Mouse (Mus musculus): Measurements from ENCODE around the gene Pyy.

The Pyy gene

DNA sequence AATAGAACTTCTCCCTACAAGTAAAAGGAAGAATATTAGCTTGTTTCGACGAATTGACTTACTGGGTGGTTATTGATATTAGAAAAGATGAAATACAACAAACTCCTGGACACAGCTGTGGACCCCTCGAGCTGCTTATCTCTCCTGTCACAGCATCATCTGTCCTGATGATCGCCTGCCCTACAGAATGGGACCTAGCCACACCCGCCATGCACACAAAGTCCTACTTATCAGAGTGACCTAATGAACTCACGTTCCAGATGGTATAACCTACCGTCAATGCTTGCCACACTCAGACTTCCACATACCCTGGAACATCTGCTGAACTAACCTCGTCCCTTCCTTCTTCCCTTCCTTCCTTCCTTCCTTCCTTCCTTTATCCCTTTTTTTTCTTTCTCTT, 8.6 kb upstream of the Pyy start:
- no peak for DNase-seq (ENCODE audit: low read depth, low spot score)
- Histone ChIP-seq H3K27me3 (ENCODE audit: control insufficient read depth, insufficient read depth, low read length, poor library complexity, severe bottlenecking) (no peaks in the 10 kb centered on the region), H3K36me3 (ENCODE audit: control insufficient read depth, insufficient read depth, low read length, poor library complexity, severe bottlenecking) (no peaks in the 10 kb centered on the region)

DNA sequence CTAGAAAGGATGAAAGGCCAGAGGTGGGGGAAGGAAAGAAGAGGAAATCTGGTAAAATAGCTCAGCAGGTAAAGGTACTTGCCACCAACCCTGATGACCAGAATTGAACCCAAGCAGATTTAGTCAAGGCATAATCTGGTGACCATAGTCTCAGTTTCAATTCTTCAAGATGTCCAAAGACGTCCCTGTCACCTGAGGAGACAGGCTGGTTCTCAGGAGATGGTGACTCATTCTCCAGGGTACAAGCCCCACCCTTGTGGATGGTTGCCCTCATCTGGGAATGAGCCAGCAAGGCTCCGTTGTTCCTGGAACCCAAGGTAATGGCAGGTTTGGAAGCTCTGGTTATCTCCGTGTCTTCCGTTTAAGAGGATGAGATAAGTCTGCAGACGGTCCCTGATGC, 3.9 kb upstream of the Pyy start:
- H3K36me3 ChIP-seq (ENCODE audit: control insufficient read depth, insufficient read depth, low read length, poor library complexity, severe bottlenecking), result no peaks in the 10 kb centered on the region
- no peak for DNase-seq (ENCODE audit: low read depth, low spot score)
- H3K27me3 ChIP-seq (ENCODE audit: control insufficient read depth, insufficient read depth, low read length, poor library complexity, severe bottlenecking), result no peaks in the 10 kb centered on the region

DNA sequence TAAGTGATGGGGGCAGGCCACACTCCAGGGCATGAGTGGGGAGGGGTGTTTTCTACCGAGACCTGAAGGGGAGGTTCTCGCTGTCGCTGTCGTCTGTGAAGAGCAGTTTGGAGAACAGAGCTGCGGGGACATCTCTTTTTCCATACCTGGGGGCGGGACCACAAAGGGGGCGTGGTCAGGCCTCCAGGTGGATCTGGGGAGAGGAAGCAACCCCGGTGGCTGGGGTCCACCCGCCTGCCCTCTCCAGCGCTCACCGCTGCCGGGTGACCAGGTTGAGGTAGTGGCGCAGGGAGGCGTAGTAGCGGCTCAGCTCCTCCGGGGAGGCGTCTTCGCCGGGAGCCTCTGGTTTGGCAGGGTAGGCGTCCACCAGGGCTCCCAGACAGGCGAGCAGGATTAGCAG, 721 bp downstream of the Pyy start:
- Histone ChIP-seq H3K27me3 (ENCODE audit: control insufficient read depth, insufficient read depth, low read length, poor library complexity, severe bottlenecking) (no peaks in the 10 kb centered on the region), H3K36me3 (ENCODE audit: control insufficient read depth, insufficient read depth, low read length, poor library complexity, severe bottlenecking) (no peaks in the 10 kb centered on the region)
- DNase-seq (ENCODE audit: low read depth, low spot score), result no peak

DNA sequence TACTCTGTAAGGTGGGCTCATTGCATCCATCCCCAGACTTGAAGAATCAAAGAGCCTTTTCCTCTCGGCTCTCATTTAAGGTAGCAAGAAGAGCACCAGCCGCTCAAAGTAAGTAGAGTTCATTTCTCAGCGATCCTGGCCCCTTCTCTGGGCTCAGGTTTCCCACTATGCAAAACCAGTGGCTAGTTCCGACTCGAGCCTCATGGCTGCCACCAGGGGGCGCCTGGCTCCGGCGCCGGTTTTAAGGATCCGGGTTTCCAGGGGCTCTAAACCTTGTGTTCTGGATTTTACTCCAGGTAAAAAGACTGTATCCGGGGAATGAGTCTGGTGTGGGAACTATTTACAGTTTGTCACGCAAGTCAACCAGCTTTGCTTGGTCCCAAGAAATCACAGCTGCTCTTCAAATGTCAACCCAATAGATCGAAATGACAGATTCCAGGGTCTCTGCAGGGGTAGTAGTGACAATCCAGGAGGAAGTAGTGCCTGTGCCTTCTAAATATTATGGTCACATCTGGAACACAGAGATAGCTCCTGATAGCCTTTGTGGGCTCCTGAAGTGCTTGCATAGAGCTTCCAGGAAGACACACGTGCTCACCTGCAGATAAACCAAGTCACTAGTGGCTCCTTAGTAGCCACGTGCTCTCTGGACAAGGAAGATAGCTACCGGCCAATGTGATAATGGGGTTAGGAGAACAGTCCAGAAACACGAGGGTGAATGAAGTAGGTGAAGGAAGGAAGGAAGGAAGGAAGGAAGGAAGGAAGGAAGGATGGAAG, 5.0 kb downstream of the Pyy start:
- peak; percentile 63 for DNase-seq (ENCODE audit: low read depth, low spot score)
- Histone ChIP-seq H3K27me3 (ENCODE audit: control insufficient read depth, insufficient read depth, low read length, poor library complexity, severe bottlenecking) (no peaks in the 10 kb centered on the region), H3K36me3 (ENCODE audit: control insufficient read depth, insufficient read depth, low read length, poor library complexity, severe bottlenecking) (no peaks in the 10 kb centered on the region)

DNA sequence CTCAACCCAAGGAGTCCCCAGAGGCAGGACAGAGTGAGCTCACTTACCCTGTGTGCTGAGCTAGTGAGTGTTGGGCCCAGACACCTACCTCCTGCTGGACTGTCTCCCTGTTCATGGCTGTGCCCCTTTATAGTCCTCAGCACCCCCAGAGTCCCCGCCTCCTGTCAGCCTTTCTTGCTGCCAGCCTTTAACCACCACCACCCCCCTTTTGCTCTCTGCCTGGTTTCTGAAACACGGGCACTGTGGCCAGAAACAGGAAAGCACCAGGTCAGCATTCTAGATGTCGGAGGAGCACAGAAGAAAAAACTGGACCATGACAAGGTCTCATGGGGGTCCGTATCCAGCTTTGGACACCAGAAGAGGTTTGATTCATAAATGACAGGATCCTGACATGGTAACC, 6.4 kb downstream of the Pyy start, which contains the start of gene Ppy:
Ppy (minus strand) TSS at position 101 of the 400 bp plus-strand sequence.
- Histone ChIP-seq H3K27me3 (ENCODE audit: control insufficient read depth, insufficient read depth, low read length, poor library complexity, severe bottlenecking) (no peaks in the 10 kb centered on the region), H3K36me3 (ENCODE audit: control insufficient read depth, insufficient read depth, low read length, poor library complexity, severe bottlenecking) (no peaks in the 10 kb centered on the region)
- no peak for DNase-seq (ENCODE audit: low read depth, low spot score)

DNA sequence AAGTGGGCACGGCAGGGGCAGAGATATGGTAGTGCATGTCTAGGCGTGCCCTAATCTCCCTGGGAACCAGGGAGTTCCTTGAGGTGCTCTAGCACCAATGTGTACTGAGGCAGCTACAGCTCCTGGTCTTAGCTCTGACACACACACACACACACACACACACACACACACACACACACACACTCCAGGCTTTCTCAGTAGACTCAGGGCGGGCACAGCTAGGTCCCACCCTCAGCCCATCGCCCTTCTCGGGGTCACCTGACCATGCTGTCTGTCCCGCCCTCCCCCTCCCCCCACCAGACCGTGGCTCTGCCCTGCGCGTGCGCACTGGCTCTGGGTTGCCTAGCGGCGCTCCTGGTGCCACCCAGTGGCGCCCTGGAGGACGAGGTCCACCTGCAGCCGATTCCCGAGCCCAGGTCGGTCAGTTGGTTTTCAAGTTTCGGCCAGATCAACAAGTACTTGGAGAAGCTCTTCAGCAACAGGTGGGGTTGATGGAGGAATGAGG, 10.7 kb downstream of the Pyy start:
- DNase-seq (ENCODE audit: low read depth, low spot score), result peak; percentile 48
- H3K27me3 ChIP-seq (ENCODE audit: control insufficient read depth, insufficient read depth, low read length, poor library complexity, severe bottlenecking), result no peaks in the 10 kb centered on the region
- no peaks in the 10 kb centered on the region for H3K36me3 ChIP-seq (ENCODE audit: control insufficient read depth, insufficient read depth, low read length, poor library complexity, severe bottlenecking)

DNA sequence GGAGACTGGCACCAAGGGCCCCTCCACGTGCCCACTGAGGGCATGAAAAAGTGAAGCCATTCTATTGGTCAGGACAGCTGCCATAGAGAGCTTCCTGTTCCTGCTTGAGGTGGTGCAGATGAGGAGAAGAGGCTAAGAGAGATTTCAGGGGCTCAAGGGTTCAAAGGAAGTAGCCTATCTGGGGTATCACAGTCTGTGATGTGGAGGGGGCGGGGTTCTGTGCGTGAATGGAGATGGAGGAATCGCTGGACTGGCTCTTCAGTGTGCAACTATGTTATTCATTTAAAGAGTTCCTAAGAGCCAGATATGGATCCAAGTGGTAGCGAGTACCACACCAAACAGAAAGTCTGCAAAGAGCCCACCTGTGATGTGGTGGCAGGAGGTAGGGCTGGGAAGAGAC, 11.2 kb downstream of the Pyy start:
- no peaks in the 10 kb centered on the region for H3K27me3 ChIP-seq (ENCODE audit: control insufficient read depth, insufficient read depth, low read length, poor library complexity, severe bottlenecking)
- DNase-seq (ENCODE audit: low read depth, low spot score), result no peak
- H3K36me3 ChIP-seq (ENCODE audit: control insufficient read depth, insufficient read depth, low read length, poor library complexity, severe bottlenecking), result no peaks in the 10 kb centered on the region

DNA sequence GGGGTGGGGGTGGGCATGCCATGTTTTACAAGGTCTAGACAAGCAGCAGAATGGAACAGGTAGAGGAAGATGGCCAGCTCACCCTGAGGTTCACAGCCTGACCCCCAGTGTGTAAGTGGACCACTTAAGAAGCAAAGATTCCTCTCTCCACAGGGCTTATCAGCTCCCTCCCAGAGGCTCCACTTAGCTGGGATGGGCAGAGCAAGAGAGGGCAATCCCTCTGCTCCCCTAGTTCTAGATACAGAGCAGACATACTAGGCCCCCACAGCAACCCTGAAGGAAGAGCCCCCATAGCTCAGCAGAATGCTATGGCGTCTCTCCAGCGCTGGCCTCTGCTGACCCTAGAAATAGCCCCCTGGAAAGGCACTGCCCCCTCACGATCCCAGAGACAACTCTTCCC, 12.0 kb downstream of the Pyy start:
- Histone ChIP-seq H3K27me3 (ENCODE audit: control insufficient read depth, insufficient read depth, low read length, poor library complexity, severe bottlenecking) (no peaks in the 10 kb centered on the region), H3K36me3 (ENCODE audit: control insufficient read depth, insufficient read depth, low read length, poor library complexity, severe bottlenecking) (no peaks in the 10 kb centered on the region)
- DNase-seq (ENCODE audit: low read depth, low spot score), result no peak

DNA sequence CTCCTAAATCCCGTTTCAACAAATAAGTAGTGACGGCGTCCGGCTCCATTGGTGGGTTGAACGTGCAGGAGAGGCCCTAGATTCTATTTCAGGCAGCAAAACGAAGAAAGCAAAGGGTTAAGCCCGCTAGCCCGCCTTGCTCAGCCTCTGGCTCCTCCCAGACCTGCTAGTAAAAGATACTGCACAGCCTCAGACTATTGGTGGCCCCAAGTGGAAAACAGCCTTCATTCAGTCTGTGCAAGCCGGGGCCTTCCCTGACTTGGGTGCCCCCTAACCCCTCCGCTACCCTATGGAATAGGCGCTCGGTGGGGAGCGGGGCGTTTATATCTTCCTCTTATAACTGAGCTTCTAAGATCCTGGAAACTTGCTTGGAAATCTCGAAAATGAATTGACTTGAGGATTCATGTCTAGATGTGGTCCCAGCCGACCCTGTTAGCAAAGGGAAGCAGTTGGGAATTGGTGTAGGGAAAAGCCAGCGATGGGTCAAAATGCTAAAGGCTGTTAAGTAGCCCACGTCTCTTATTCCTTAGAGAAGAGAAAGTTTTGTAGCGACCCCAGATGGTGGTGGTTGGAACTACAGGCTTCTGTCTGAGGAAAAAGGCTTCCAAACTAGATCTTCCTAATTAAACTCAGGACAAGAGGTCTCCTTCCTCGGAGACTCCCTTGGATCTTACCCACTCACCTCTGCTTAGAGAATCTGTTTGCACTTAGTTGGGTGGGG, 18.4 kb downstream of the Pyy start:
- Histone ChIP-seq H3K36me3 (ENCODE audit: control insufficient read depth, insufficient read depth, low read length, poor library complexity, severe bottlenecking) (no peaks in the 10 kb centered on the region), H3K27me3 (ENCODE audit: control insufficient read depth, insufficient read depth, low read length, poor library complexity, severe bottlenecking) (no peaks in the 10 kb centered on the region)
- DNase-seq (ENCODE audit: low read depth, low spot score), result peak; percentile 19

DNA sequence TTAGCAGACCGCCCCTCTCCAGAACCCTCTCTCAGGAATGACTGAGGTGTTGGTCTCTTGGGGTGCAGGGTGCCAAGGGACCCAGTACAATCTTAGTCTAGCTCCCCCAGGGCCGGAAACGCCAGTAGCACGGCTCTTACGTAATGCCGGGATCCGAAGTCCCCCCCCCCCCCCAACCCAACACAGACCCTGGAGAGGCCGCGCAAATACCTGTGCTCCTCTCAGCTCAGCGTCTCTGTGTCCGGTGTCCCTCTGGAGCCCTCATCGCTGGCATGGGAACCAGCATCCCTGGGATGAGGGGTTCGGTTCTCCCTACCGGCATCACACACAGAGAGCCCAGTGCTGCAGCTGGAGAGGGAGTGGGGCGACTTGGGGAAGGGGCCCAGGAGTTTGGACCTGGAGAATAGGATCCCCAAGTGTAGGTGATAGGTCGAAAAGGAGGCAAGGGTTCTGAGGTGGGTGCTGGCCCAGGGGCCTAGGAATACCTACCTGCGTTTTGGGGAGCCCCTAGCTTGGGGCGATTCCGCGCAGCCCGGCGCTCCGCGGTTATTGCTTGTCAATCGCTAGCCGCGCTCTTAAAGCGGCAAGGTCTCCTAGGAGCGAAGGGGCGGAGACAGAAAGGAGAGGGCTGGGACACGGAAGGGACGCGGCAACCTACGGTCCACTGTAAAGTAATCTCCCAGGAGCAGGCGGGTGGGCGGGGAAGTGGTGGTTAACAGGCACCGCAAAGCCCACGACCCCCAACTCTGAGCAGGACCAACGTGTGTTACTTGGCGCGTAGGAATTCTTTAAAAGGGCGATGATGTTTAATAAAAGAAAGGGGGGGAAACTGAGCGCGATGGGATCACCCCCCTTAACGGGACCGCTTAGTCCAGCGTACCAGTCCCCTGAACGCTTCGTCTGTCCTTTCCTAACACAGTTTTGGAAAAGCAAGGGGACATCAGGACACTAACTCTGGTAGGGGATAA, 19.4 kb downstream of the Pyy start, which contains the start of gene Mpp2:
Mpp2 (minus strand) TSS at position 585 of the 968 bp plus-strand sequence.
- peak; percentile 4 for DNase-seq (ENCODE audit: low read depth, low spot score)
- no peaks in the 10 kb centered on the region for H3K27me3 ChIP-seq (ENCODE audit: control insufficient read depth, insufficient read depth, low read length, poor library complexity, severe bottlenecking)

DNA sequence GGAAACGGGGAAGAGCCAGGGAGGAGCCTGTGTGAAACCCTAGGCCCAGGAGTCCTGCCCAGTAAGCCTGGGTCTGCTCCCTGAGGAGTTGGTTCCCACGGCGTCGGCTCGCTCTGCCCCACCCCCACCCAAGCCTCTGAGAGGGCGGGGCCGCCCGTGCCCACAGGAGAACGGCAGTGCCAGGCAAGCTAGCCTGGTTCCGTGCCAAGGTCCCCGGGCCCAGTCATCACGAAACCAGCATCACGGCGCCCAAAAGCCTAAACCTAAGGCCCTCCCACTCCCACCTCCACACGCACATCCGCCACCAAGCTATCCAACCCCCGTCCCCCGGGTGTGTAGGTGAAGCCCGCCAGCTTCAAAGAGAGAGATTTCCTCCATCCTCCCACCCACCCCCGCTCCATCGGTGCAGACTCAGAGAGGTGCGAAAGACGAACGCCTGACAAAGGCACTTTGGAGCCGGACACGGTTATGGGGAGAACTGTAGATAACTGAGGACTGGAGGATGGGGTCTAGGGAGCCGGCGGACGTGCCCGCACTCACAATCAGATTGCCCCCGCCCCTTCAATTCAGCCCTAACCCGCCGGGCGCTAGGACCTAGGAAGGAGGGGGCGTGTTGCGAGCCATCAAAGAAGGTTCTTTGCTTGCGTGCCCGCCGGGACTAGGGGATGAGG, 20.4 kb downstream of the Pyy start:
- Histone ChIP-seq H3K36me3 (ENCODE audit: control insufficient read depth, insufficient read depth, low read length, poor library complexity, severe bottlenecking) (no peaks in the 10 kb centered on the region), H3K27me3 (ENCODE audit: control insufficient read depth, insufficient read depth, low read length, poor library complexity, severe bottlenecking) (no peaks in the 10 kb centered on the region)
- DNase-seq (ENCODE audit: low read depth, low spot score), result peak; percentile 62

More for the DNA sequence above, 19.4 kb downstream of the Pyy start, which contains the start of gene Mpp2:
- H3K36me3 ChIP-seq (ENCODE audit: control insufficient read depth, insufficient read depth, low read length, poor library complexity, severe bottlenecking), result no peaks in the 10 kb centered on the region

DNA sequence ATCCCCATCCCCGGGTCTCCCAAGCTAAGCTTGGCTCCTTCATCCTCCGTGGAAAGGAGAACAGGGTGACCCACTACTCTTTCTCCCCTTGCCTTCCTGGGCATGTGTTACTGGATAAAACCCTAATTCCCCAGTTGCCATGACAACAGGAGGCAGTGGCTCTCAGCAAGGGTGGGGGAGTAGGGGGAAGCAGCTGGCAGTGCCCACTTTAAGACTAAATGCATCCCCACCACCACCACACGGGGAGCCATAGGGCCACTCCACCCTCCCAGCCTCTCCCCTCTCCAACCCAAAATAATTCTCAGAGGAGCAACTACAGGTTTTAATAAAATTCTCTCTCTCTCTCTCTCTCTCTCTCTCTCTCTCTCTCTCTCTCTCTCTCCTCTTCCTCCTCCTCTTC, 21.3 kb downstream of the Pyy start:
- H3K36me3 ChIP-seq (ENCODE audit: control insufficient read depth, insufficient read depth, low read length, poor library complexity, severe bottlenecking), result no peaks in the 10 kb centered on the region
- no peak for DNase-seq (ENCODE audit: low read depth, low spot score)
- H3K27me3 ChIP-seq (ENCODE audit: control insufficient read depth, insufficient read depth, low read length, poor library complexity, severe bottlenecking), result no peaks in the 10 kb centered on the region

DNA sequence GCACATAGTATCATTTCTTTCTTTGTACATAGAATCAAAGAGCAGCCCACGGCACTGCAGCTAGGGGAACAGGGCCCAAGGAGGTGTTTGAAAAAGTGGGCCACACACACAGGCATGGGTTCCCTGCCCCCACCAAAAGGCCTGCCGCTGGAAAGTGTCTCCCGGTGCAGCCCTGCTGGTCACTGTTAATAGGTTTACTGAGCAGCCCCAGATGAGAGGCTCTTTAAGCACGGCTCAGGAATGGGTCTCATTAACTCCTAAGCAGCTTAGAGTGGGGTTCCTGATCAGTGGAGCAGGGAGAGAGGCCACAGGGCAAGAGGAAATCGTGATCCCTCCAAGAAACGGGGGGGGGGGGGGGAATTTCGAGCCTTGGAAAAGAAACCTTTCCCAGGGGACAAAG, 23.5 kb downstream of the Pyy start:
- Histone ChIP-seq H3K36me3 (ENCODE audit: control insufficient read depth, insufficient read depth, low read length, poor library complexity, severe bottlenecking) (no peaks in the 10 kb centered on the region), H3K27me3 (ENCODE audit: control insufficient read depth, insufficient read depth, low read length, poor library complexity, severe bottlenecking) (no peaks in the 10 kb centered on the region)
- no peak for DNase-seq (ENCODE audit: low read depth, low spot score)

DNA sequence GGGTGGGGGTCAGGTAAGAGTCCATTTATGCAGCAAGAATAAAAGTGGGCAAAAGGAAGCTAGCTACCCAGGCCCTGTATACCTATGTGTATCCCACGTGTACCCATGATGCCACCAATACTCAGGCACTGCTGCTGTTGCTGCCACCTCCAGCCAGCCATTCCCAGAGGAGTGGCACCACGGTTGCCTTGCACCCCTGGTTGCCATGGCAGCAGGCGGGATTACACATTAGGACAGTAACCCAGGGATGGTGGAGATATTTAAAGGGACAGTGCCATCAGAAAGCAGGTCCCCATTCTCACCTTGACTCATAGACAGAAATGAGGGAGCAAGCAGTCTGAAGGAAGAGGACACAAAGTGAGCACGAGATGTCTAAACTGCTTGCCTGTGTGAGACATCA, 24.4 kb downstream of the Pyy start:
- Histone ChIP-seq H3K36me3 (ENCODE audit: control insufficient read depth, insufficient read depth, low read length, poor library complexity, severe bottlenecking) (no peaks in the 10 kb centered on the region), H3K27me3 (ENCODE audit: control insufficient read depth, insufficient read depth, low read length, poor library complexity, severe bottlenecking) (no peaks in the 10 kb centered on the region)
- no peak for DNase-seq (ENCODE audit: low read depth, low spot score)
